Mouse (Mus musculus) cerebellum, adult 9-10 months (tissue): ENCODE results near the gene Fam89a.

Experiments used
- DNase-seq: peaks from one replicate; pipeline ENCODE4 v3.0.0; 2022

Fam89a gene

GRCm38 (mm10) chr8:124751709-124752173 lies at the start of gene Fam89a:
Fam89a (minus strand) TSS chr8:124751832.
- no peak for DNase-seq

- no peak for DNase-seq
Observed at GRCm38 (mm10) chr8:124800542-124800941, 48.9 kb upstream of the Fam89a start.

- DNase-seq: no peak
Observed at GRCm38 (mm10) chr8:124795781-124796488, 44.3 kb upstream of the Fam89a start.

- DNase-seq: peak; percentile 86
Observed at GRCm38 (mm10) chr8:124794486-124794780, 42.8 kb upstream of the Fam89a start.

- no peak for DNase-seq
Observed at GRCm38 (mm10) chr8:124793661-124794485, 42.2 kb upstream of the Fam89a start.

- DNase-seq: peak; percentile 79
Observed at GRCm38 (mm10) chr8:124793172-124793651, 41.6 kb upstream of the Fam89a start.

- peak; percentile 85 for DNase-seq
Observed at GRCm38 (mm10) chr8:124792708-124793107, 41.1 kb upstream of the Fam89a start, which contains the start of gene Trim67. Trim67 (plus strand) TSS chr8:124793092.

GRCm38 (mm10) chr8:124792186-124792585 lies 40.6 kb upstream of the Fam89a start:
- DNase-seq: peak; percentile 72

GRCm38 (mm10) chr8:124791751-124792150 lies 40.1 kb upstream of the Fam89a start:
- no peak for DNase-seq

GRCm38 (mm10) chr8:124790676-124791075 lies 39.0 kb upstream of the Fam89a start:
- DNase-seq: peak; percentile 28

- peak; percentile 29 for DNase-seq
Observed at GRCm38 (mm10) chr8:124784613-124785012, 33.0 kb upstream of the Fam89a start.

- DNase-seq: no peak
Observed at GRCm38 (mm10) chr8:124783228-124783627, 31.6 kb upstream of the Fam89a start.

- no peak for DNase-seq
Observed at GRCm38 (mm10) chr8:124782431-124782830, 30.8 kb upstream of the Fam89a start.

GRCm38 (mm10) chr8:124780236-124780635 lies 28.6 kb upstream of the Fam89a start:
- peak; percentile 84 for DNase-seq

- DNase-seq: peak; percentile 83
Observed at GRCm38 (mm10) chr8:124775695-124776094, 24.1 kb upstream of the Fam89a start.

- DNase-seq: no peak
Observed at GRCm38 (mm10) chr8:124772389-124772788, 20.8 kb upstream of the Fam89a start.

- DNase-seq: no peak
Observed at GRCm38 (mm10) chr8:124763061-124763460, 11.4 kb upstream of the Fam89a start.

- DNase-seq: no peak
Observed at GRCm38 (mm10) chr8:124758544-124758943, 6.9 kb upstream of the Fam89a start.

GRCm38 (mm10) chr8:124756601-124757000 lies 5.0 kb upstream of the Fam89a start:
- no peak for DNase-seq

- no peak for DNase-seq
Observed at GRCm38 (mm10) chr8:124756153-124756552, 4.5 kb upstream of the Fam89a start.

- DNase-seq: no peak
Observed at GRCm38 (mm10) chr8:124755481-124755880, 3.8 kb upstream of the Fam89a start.

GRCm38 (mm10) chr8:124754792-124755190 lies 3.2 kb upstream of the Fam89a start:
- DNase-seq: no peak

GRCm38 (mm10) chr8:124754101-124754791 lies 2.6 kb upstream of the Fam89a start:
- DNase-seq: no peak
